ENCODE assay signal across 17 mouse cellular contexts in the genomic region with DNA sequence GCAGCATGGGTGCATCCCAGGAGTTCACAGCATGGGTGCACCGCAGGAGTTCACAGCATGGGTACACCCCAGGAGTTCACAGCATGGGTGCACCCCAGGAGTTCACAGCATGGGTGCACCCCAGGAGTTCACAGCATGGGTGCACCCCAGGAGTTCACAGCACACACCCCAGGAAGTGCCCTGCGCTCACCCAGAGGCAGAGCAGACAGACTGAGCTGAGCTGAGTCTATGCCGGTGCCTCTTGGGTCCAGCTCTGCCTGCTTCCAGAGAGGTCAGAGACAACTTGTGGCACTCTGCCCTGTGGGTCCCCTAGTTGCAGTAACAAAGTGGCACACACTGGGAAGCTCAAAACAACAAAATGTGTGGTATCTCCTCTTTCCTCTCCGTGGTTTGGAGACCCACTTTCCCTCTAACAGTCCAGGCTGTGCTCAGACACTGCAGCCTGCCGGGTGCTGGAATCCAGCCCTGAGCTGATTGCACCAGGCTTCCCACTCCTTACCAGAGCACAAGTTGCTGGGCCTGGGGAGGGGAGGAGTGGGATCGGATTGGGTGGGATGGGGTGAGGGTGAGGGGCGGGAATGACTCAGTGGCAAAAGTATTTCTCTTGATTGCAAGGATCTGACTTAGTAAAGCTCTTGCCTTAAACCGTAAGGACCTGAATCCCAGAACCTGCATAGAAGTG.
A peak's percentile ranks its signal among the peaks of the same experiment; 100 is the strongest.
DNase-seq lines count a peak whose midpoint lies in the region; TF ChIP-seq lines count a peak whose summit lies in the region.
"Had no signal": no experiment of that assay in that cellular context is flagged by ENCODE, and none has a peak within 500 bp of the region (broad histone marks: within the 10 kb centered on the region; RNA-seq: fewer than 3 reads in every experiment).

No protein-coding gene starts in this region.

- intact Hi-C loops in heart, adult 2 months (cut with DNase I), result no loop called here
- intact Hi-C loops in heart, postnatal 14 days (cut with DNase I), result no loop called here

- WGBS in heart, adult 2 months, result 71% methylated on average over 8 of the region's 8 CpGs

- H3K9ac ChIP-seq in heart, adult 2 months (ENCODE audit: low read depth, low read length), result no peak overlapping the region
- H3K9ac ChIP-seq: embryonic facial prominence, embryonic 12.5 days; forebrain, embryonic 12.5 days; stomach, embryonic 15.5 days had no signal

- DNase-seq in heart, adult 2 months, result no peak
- DNase-seq in heart, postnatal 14 days, result no peak
- peak; percentile 30 for DNase-seq in layer of hippocampus, adult 9-11 months
- DNase-seq in layer of hippocampus, adult 11-12 months (ENCODE audit: low spot score), result no peak
- DNase-seq in urinary bladder, postnatal 10 days (ENCODE audit: low spot score), result peak; percentile 9
- no peak for DNase-seq in urinary bladder, postnatal 36 days (ENCODE audit: low spot score in 2 of 2)
- DNase-seq in adrenal gland, postnatal 36 days, result no peak
- no peak for DNase-seq in testis, postnatal 10 days (ENCODE audit: low spot score)
- DNase-seq: cerebellum, adult 8-10 months; gastrocnemius, postnatal 10 days; lung, adult 18-20 months; right cerebral cortex, postnatal 4 days had no signal

- no peak overlapping the region for H3K4me3 ChIP-seq in heart, adult 2 months
- H3K4me3 ChIP-seq: embryonic facial prominence, embryonic 12.5 days; forebrain, embryonic 12.5 days; myocyte; stomach, embryonic 15.5 days had no signal

- H3K36me3 ChIP-seq in heart, adult 2 months (ENCODE audit: control insufficient read depth, insufficient read depth, low read length), result no peaks in the 10 kb centered on the region
- H3K36me3 ChIP-seq: embryonic facial prominence, embryonic 12.5 days; forebrain, embryonic 12.5 days; stomach, embryonic 15.5 days had no signal

- H3K27ac ChIP-seq in heart, adult 2 months, result peak overlapping the region; percentile 68; the same call in 1 of the 2 replicates
- H3K27ac ChIP-seq: embryonic facial prominence, embryonic 12.5 days; forebrain, embryonic 12.5 days had no signal

- no peak for TF ChIP-seq CTCF in heart, adult 2 months (IDR thresholded peaks at IDR 0.05)

- no peaks in the 10 kb centered on the region for H3K27me3 ChIP-seq in heart, adult 2 months (ENCODE audit: control insufficient read depth, insufficient read depth, low read length)
- H3K27me3 ChIP-seq: embryonic facial prominence, embryonic 12.5 days; forebrain, embryonic 12.5 days; Patski; stomach, embryonic 15.5 days had no signal

- TF ChIP-seq EP300 in heart, adult 2 months (IDR thresholded peaks at IDR 0.05; ENCODE audit: insufficient read depth, low read depth, low read length), result no peak

- H3K4me1 ChIP-seq in heart, adult 2 months (ENCODE audit: control insufficient read depth, insufficient read depth, low read length), result peaks cover 22% of the 10 kb centered on the region
- H3K4me1 ChIP-seq: forebrain, embryonic 12.5 days had no signal

- H3K79me2 ChIP-seq in heart, adult 2 months (replicated peaks; ENCODE audit: control insufficient read depth, insufficient read depth, low read length), result no peaks in the 10 kb centered on the region

- TF ChIP-seq POLR2A in heart, adult 2 months (IDR thresholded peaks at IDR 0.05; ENCODE audit: insufficient read depth, low read depth, low read length), result no peak

Comparison
In these comparisons a context has a peak if more than half of its experiments do, and no peak if none do; other contexts are left out.
1. DNase-seq: peak in layer of hippocampus, adult 9-11 months (single experiment) and urinary bladder, postnatal 10 days (single experiment); none in heart, adult 2 months (0 of 2), heart, postnatal 14 days (0 of 2), layer of hippocampus, adult 11-12 months (single experiment), urinary bladder, postnatal 36 days (0 of 2), adrenal gland, postnatal 36 days (0 of 2) and testis, postnatal 10 days (single experiment).